Mouse (Mus musculus): ENCODE results near the gene Ppp1r35.
A peak's percentile ranks its signal among the peaks of the same experiment; 100 is the strongest.

DNA sequence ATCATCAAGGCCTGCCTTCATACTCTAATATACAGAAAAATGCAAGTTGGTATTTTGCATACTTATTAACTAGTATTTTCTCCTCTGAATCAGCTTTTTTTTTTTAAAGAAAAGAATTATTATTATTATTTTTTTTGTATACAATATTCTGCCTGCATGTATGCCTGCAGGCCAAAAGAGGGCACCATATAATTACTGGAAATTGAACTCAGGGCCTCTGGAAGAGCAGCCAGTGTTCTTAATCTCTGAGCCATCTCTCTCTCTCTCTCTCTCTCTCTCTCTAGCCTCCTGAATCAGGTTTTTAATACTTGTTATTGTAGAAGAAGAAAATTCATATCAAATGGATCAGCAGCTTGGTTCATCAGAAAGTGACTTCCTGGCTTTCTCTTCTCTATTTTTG, 12.9 kb downstream of the Ppp1r35 start:
- TF ChIP-seq CTCF (conservative IDR thresholded peaks at IDR 0.05; ENCODE audit: low read length) (0 out of 2 replicates have a peak, but pooled peaks have one; percentile 8), NANOG (IDR thresholded peaks at IDR 0.05; ENCODE audit: borderline replicate concordance, low read length) (no peak), POU5F1 (IDR thresholded peaks at IDR 0.05; ENCODE audit: borderline replicate concordance, low read length) (no peak)
